Mouse (Mus musculus): ENCODE measurements around the gene Kif2c. TPM values are rescaled to one million over a fixed set of nuclear protein-coding genes. Genes with fewer than 3 reads are reported as not detected.
A peak's percentile ranks its signal among the peaks of the same experiment; 100 is the strongest.

Kif2c gene
- polyA plus RNA-seq, 1 experiment from 2014 or later = 78.4 TPM

DNA sequence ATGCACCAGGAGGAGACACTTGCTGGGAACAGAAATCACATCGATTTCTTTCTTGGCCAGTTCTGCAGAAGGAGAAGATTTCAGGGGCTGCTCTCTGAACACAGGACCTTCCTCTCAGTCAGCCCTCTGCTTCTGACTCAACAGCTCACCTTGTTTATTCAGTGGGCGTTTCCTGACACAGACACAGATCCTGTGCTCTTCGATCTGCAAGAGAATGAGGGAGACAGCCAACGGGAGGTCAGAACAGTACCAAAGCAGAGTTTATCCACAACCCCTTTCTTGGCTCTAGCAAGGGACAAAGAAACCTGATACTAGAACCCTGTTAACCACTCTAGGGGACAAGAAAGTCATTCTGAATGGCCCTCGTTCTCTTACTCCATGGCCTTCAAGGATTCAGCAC lies 12.5 kb downstream of the Kif2c start:
- H3K4me2 ChIP-seq = no peak overlapping the region
- H3K27me3 ChIP-seq = no peaks in the 10 kb centered on the region
- H3K36me3 ChIP-seq = peaks cover 93% of the 10 kb centered on the region
- H3K4me1 ChIP-seq = no peaks in the 10 kb centered on the region
- ATAC-seq (ENCODE audit: borderline replicate concordance, extremely low read depth, low FRiP score, low TSS enrichment) = no peak
- WGBS = 79% methylated on average over 5 of the region's 5 CpGs
- H3K9ac ChIP-seq = no peak overlapping the region
- no peaks in the 10 kb centered on the region for H3K9me3 ChIP-seq
- no peak overlapping the region for H3K4me3 ChIP-seq
- no peak overlapping the region for H3K27ac ChIP-seq

DNA sequence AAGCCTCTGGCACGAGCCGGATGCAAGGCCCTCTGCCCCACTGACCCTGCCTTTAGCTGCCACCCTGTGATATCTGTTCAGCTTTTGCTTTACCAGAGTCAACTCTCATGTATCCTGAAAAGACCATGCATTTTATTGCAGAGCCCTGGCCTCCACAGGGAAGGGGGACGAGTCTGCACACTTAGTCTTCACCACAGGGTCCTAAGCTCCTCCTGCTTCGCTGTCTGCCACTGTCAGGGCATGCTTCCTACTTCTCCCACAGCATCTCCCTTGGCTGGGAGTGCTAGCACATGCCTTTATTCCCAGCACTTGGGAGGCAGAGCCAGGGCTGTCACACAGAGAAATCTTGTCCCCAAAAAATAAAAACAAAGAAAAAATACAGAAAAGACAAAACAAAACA lies 21.3 kb downstream of the Kif2c start:
- no peaks in the 10 kb centered on the region for H3K4me1 ChIP-seq
- H3K27ac ChIP-seq = no peak overlapping the region
- no peak overlapping the region for H3K9ac ChIP-seq
- H3K27me3 ChIP-seq = no peaks in the 10 kb centered on the region
- no peak overlapping the region for H3K4me2 ChIP-seq
- whole genome bisulfite sequencing = 66% methylated on average over 4 of the region's 4 CpGs
- no peak for ATAC-seq (ENCODE audit: borderline replicate concordance, extremely low read depth, low FRiP score, low TSS enrichment)
- no peaks in the 10 kb centered on the region for H3K9me3 ChIP-seq
- H3K4me3 ChIP-seq = no peak overlapping the region
- peaks cover 72% of the 10 kb centered on the region for H3K36me3 ChIP-seq

DNA sequence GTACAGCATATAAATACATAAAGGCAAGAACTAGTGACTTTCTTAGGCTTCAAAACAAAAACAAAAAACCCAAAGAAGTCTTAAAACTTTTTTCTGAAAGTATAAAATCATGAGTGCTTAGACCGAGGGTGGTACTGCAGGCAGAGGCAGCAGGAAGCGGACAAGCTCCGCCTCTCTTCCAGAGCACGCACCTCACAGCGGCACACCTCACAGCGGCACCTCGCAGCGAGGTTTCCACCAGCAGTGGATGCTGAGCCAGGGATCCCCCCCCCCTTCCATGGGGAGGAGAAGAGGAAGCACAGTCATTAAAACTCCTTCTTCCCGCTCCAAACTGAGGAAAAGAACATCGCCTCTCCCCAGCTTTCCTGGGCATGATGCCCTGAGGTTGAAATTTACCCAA lies 22.8 kb downstream of the Kif2c start:
- Histone ChIP-seq H3K9ac (no peak overlapping the region), H3K9me3 (no peaks in the 10 kb centered on the region), H3K4me2 (no peak overlapping the region), H3K27ac (no peak overlapping the region), H3K27me3 (no peaks in the 10 kb centered on the region), H3K4me1 (no peaks in the 10 kb centered on the region), H3K4me3 (no peak overlapping the region), H3K36me3 (peaks cover 57% of the 10 kb centered on the region)
- no peak for ATAC-seq (ENCODE audit: borderline replicate concordance, extremely low read depth, low FRiP score, low TSS enrichment)
- 75% methylated on average over 10 of the region's 10 CpGs for WGBS

DNA sequence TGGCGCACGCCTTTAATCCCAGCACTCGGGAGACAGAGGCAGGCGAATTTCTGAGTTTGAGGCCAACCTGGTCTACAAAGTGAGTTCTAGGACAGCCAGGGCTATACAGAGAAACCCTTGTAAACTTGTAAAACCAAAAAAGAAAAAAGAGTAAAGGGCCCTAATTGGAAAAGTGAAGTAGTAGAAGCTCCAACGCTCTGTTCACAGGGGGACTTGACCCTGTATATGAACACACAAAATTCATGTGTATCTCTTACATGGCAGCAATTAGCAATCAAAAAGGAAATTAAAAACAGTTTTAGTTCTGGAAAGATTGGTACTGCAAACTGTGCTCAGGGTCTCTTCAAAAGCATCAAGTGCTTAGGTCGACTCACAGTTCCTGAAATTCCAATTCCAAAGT lies 26.1 kb downstream of the Kif2c start:
- no peaks in the 10 kb centered on the region for H3K27me3 ChIP-seq
- H3K9me3 ChIP-seq = no peaks in the 10 kb centered on the region
- 0 out of 2 replicates have a peak overlapping the region, but pooled peaks have one; percentile 29 for H3K9ac ChIP-seq
- peaks cover 19% of the 10 kb centered on the region for H3K4me1 ChIP-seq
- peak overlapping the region; percentile 86 for H3K27ac ChIP-seq
- peak overlapping the region; percentile 67 for H3K4me3 ChIP-seq
- peaks cover 53% of the 10 kb centered on the region for H3K36me3 ChIP-seq
- WGBS = 25% methylated on average over 6 of the region's 6 CpGs
- H3K4me2 ChIP-seq = peak overlapping the region; percentile 59
- ATAC-seq (ENCODE audit: borderline replicate concordance, extremely low read depth, low FRiP score, low TSS enrichment) = no peak

DNA sequence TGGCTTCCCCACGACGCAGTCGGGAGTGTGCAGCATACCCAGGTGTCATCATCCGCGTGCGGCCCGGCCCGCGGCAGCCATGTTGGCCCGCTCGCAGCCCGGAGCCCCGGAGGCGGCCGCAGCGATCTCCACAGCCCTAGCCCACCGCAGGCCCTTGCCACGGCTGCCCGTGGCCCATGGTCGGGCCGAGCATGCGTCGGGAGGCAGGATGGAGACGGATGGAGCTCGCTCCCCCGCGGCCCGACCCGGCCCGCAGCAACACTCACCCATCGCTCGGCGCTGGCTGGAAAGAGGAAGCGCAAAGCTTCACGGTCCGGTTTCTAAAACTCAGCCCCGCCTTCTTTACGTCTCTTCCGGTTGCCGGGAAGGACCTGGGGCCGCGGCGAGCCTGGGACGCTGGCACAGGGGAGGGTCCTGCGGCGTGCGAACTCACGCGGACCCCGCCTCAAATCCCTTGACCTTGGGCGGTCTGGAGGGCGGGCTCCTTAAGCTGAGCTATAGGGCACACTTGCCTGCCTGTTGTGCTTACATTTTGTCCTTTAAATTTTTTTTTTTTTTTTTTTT lies 26.6 kb downstream of the Kif2c start, which contains the start of gene Rps8:
Gene Rps8 (minus strand): TSS at position 452 of the 564 bp plus-strand sequence.
- Histone ChIP-seq H3K27ac (peak within 1 kb of the TSS; percentile 86), H3K4me3 (peak within 1 kb of the TSS; percentile 67), H3K27me3 (no peaks in the 10 kb centered on the region), H3K4me1 (peaks cover 19% of the 10 kb centered on the region), H3K4me2 (peak within 1 kb of the TSS; percentile 59), H3K9me3 (no peaks in the 10 kb centered on the region), H3K9ac (peak within 1 kb of the TSS; percentile 92), H3K36me3 (peaks cover 53% of the 10 kb centered on the region)
- ATAC-seq (ENCODE audit: borderline replicate concordance, extremely low read depth, low FRiP score, low TSS enrichment) = peak; percentile 93
- WGBS = 3% methylated on average over 49 of the region's 52 CpGs

DNA sequence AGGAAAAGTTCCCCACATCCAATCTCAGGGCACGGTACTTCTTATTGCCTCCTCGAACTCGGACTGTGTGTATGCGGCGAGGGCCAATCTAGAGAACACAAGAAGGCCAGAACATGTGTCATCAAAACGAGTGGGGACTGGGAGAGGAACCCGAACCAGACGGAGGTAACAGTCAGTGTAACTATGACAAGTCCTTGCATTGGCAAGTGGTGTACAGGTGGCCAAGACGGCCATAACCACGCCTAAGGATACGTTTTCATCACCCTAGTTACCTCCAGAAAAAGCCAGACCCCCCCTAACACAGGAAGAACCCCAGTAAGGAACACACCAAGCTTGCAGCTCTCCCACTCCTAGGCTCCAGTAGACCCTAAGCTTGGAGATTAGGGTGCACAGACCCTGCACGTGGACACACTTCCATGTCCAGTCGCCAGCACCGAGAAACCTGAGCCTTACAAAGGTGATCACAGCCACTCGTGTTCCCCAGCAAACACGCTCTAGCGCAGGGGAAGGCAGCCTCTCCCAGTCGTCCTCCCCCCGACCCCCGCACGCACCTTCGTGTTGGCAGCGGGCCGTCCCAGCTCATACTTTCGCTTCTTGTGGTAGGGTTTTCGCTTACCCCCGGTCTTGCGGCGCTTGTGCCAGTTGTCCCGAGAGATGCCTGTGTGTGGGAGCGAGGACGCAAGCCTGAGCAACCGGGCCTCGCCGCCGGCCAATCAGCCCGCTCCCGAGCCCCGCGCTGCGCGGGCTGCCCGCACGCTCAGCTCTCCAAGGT lies 27.2 kb downstream of the Kif2c start:
- Histone ChIP-seq H3K4me2 (peak overlapping the region; percentile 59), H3K9me3 (no peaks in the 10 kb centered on the region), H3K27me3 (no peaks in the 10 kb centered on the region), H3K4me1 (peaks cover 19% of the 10 kb centered on the region), H3K9ac (peak overlapping the region; percentile 92), H3K27ac (peak overlapping the region; percentile 86), H3K4me3 (peak overlapping the region; percentile 67), H3K36me3 (peaks cover 53% of the 10 kb centered on the region)
- ATAC-seq (ENCODE audit: borderline replicate concordance, extremely low read depth, low FRiP score, low TSS enrichment) = no peak; the same call in 1 of the 2 replicates
- under 1% methylated on average over 44 of the region's 44 CpGs for WGBS

DNA sequence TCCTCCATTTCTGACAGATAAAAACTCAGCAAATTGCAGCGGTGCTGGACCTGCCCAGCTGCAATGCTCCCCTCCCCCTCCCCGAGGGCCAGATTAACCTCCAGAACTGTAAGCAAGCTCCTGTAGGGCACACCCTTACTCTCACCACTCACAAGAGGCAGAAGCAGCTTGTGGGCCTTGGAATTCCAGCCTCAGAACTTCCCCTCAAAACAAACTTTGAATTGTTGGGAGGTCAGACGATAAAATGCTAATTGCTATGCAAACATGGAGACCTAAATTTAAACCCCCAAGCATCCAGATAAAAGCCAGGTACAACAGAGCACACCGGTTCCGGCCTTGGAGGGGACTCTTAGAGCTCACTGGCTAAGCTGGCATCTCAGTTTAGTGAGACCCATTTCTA lies 29.7 kb downstream of the Kif2c start:
- H3K4me1 ChIP-seq = peaks cover 19% of the 10 kb centered on the region
- no peak for ATAC-seq (ENCODE audit: borderline replicate concordance, extremely low read depth, low FRiP score, low TSS enrichment)
- H3K9ac ChIP-seq = no peak overlapping the region
- 57% methylated on average over 5 of the region's 5 CpGs for WGBS
- H3K36me3 ChIP-seq = peaks cover 53% of the 10 kb centered on the region
- H3K27me3 ChIP-seq = no peaks in the 10 kb centered on the region
- H3K4me3 ChIP-seq = no peak overlapping the region
- H3K9me3 ChIP-seq = no peaks in the 10 kb centered on the region
- H3K4me2 ChIP-seq = no peak overlapping the region
- no peak overlapping the region for H3K27ac ChIP-seq

DNA sequence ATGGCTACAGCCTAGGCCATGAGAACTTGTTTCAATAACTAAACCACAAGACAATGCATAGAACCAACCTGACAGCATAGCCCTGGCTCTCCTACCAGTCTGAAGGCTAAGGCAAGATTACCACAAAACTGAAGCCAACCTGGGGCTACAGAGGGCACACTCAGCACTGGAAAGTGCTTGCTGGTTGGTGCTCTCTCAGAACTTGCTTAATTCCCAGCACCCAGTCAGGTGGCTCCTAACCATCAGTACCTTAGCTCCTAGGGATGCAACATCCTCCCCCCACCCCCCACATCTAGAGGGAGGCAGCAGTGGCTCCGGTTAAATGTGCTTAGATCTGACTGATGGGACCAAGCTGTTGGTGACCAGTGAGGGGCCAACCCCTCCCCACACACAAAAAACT lies 31.0 kb downstream of the Kif2c start:
- H3K36me3 ChIP-seq = peaks cover 53% of the 10 kb centered on the region
- WGBS = 25% methylated on average over 1 of the region's 1 CpGs

DNA sequence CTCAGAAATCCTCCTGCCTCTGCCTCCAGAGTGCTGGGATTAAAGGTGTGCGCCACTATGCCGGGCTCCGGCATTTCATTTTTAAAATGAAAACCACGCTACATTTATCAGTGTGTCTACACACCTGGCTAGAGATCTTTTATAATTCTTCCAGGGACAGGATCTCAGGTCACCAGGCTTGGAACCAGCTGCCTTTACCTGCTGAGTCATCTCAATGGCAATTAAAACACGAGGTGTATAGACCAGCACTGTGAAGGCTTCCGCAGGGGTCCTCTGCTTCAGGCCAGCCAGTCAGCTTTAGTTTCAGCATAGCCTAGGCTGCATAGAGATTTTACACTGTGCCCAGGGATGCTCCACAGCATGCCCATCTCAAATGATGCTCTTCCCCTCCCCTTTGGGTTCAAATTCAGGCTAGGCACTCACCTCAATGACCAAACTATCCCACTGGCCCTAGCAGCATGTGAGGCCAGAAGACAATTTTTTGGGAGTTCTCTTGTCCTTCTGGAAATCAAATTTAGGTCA lies 32.2 kb downstream of the Kif2c start:
- no peak overlapping the region for H3K9ac ChIP-seq
- H3K4me3 ChIP-seq = no peak overlapping the region
- H3K4me2 ChIP-seq = no peak overlapping the region
- peaks cover 53% of the 10 kb centered on the region for H3K36me3 ChIP-seq
- H3K27ac ChIP-seq = no peak overlapping the region
- ATAC-seq (ENCODE audit: borderline replicate concordance, extremely low read depth, low FRiP score, low TSS enrichment) = no peak
- no peaks in the 10 kb centered on the region for H3K27me3 ChIP-seq
- no peaks in the 10 kb centered on the region for H3K9me3 ChIP-seq
- H3K4me1 ChIP-seq = peaks cover 19% of the 10 kb centered on the region
- WGBS = 87% methylated on average over 6 of the region's 6 CpGs

More for the DNA sequence above, 31.0 kb downstream of the Kif2c start:
- peaks cover 19% of the 10 kb centered on the region for H3K4me1 ChIP-seq
- no peak overlapping the region for H3K9ac ChIP-seq
- H3K4me3 ChIP-seq = no peak overlapping the region
- no peaks in the 10 kb centered on the region for H3K27me3 ChIP-seq
- no peak overlapping the region for H3K27ac ChIP-seq
- no peak for ATAC-seq (ENCODE audit: borderline replicate concordance, extremely low read depth, low FRiP score, low TSS enrichment)
- no peaks in the 10 kb centered on the region for H3K9me3 ChIP-seq
- no peak overlapping the region for H3K4me2 ChIP-seq

DNA sequence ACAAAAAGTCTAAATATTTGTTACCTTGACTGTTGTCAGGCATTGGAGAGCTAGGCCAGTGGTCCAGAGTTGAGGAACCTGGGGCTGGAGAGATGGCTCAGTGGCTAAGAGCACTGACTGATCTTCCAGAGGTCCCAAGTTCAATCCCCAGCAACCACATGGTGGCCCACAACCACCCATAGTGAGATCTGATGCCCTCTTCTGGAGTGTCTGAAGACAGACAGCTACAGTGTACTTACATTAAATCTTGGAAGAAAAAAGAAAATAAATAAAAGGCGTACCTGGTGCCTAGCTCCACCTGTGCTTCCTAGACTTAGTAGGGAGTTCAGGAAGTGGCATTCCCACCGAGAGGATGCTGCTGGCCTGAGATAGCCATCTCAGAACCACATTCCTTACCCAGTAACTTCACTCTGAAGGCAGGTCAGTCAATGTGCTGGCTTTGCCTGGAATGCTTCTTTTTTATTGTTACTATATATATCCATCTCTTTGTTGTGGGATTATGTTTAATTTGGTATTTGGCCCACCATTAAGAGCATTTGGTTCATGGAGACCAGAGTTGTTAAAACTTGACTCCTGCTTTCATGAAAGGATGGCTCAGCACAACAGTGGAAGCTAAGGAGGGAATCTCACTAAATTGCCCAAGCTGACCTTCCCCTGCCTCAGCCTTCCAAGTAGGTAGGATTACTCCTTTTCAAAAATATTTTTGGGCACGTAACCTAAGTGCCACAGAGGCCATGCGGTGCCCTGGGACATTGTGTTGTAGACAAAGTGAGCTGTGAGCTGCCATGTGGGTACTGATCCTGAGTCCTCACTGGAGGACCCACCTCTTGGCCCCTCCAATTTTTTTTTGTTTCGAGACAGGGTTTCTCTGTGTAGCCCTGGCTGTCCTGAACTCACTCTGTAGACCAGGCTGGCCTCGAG lies 32.9 kb downstream of the Kif2c start:
- Histone ChIP-seq H3K27ac (no peak overlapping the region), H3K36me3 (peaks cover 53% of the 10 kb centered on the region), H3K27me3 (no peaks in the 10 kb centered on the region), H3K9ac (no peak overlapping the region), H3K9me3 (no peaks in the 10 kb centered on the region), H3K4me3 (no peak overlapping the region), H3K4me1 (peaks cover 18% of the 10 kb centered on the region), H3K4me2 (no peak overlapping the region)
- WGBS = 63% methylated on average over 6 of the region's 6 CpGs
- ATAC-seq (ENCODE audit: borderline replicate concordance, extremely low read depth, low FRiP score, low TSS enrichment) = no peak

DNA sequence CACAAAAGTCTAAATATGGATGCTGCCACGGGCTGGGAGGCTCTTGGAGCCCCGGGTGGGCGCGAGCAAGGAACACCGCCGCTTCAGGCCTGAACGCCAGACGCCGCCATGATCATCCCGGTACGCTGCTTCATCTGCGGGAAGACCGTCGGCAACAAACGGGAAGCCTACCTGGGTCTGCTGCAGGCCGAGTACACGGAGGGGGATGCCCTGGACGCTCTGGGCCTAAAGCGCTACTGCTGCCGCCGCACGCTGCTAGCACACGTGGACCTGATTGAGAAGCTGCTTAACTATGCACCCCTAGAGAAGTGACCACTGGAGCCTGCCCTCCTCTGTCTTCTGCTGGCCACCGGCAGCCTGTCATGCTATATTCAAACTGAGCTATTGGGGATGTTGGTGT lies 33.6 kb downstream of the Kif2c start:
- no peak overlapping the region for H3K9ac ChIP-seq
- no peak overlapping the region for H3K4me2 ChIP-seq
- H3K27me3 ChIP-seq = no peaks in the 10 kb centered on the region
- 62% methylated on average over 21 of the region's 24 CpGs for WGBS
- no peak overlapping the region for H3K27ac ChIP-seq
- no peak for ATAC-seq (ENCODE audit: borderline replicate concordance, extremely low read depth, low FRiP score, low TSS enrichment)
- H3K4me1 ChIP-seq = peaks cover 11% of the 10 kb centered on the region
- H3K4me3 ChIP-seq = no peak overlapping the region
- no peaks in the 10 kb centered on the region for H3K9me3 ChIP-seq
- peaks cover 47% of the 10 kb centered on the region for H3K36me3 ChIP-seq
